Mouse (Mus musculus): Measurements from ENCODE around the gene Gpc4.

Gpc4 gene

GRCm38 (mm10) chrX:52164738-52165554, at the start of gene Gpc4:
TSS of gene Gpc4 (minus strand) at chrX:52165252.
- no peak for DNase-seq (ENCODE audit: low read depth)

GRCm38 (mm10) chrX:52212846-52213245, 47.8 kb upstream of the Gpc4 start:
- no peak for DNase-seq (ENCODE audit: low read depth)

- no peak for DNase-seq (ENCODE audit: low read depth)
Observed at GRCm38 (mm10) chrX:52199836-52200235, 34.8 kb upstream of the Gpc4 start.

GRCm38 (mm10) chrX:52193311-52193968, 28.4 kb upstream of the Gpc4 start:
- no peak for DNase-seq (ENCODE audit: low read depth)

GRCm38 (mm10) chrX:52189094-52189493, 24.0 kb upstream of the Gpc4 start:
- no peak for DNase-seq (ENCODE audit: low read depth)

GRCm38 (mm10) chrX:52183551-52184442, 18.7 kb upstream of the Gpc4 start:
- DNase-seq (ENCODE audit: low read depth): no peak

GRCm38 (mm10) chrX:52181401-52181800, 16.3 kb upstream of the Gpc4 start:
- DNase-seq (ENCODE audit: low read depth): no peak

- DNase-seq (ENCODE audit: low read depth): no peak
Observed at GRCm38 (mm10) chrX:52177067-52177466, 12.0 kb upstream of the Gpc4 start.

- no peak for DNase-seq (ENCODE audit: low read depth)
Observed at GRCm38 (mm10) chrX:52167519-52168244, 2.6 kb upstream of the Gpc4 start.

GRCm38 (mm10) chrX:52165555-52165938, 495 bp upstream of the Gpc4 start:
- DNase-seq (ENCODE audit: low read depth): no peak

- DNase-seq (ENCODE audit: low read depth): no peak
Observed at GRCm38 (mm10) chrX:52164134-52164737, 816 bp downstream of the Gpc4 start.

GRCm38 (mm10) chrX:52163418-52164133, 1.5 kb downstream of the Gpc4 start:
- DNase-seq (ENCODE audit: low read depth): no peak

- no peak for DNase-seq (ENCODE audit: low read depth)
Observed at GRCm38 (mm10) chrX:52162756-52163155, 2.3 kb downstream of the Gpc4 start.

- no peak for DNase-seq (ENCODE audit: low read depth)
Observed at GRCm38 (mm10) chrX:52162206-52162605, 2.8 kb downstream of the Gpc4 start.

GRCm38 (mm10) chrX:52159621-52160020, 5.4 kb downstream of the Gpc4 start:
- no peak for DNase-seq (ENCODE audit: low read depth)

- no peak for DNase-seq (ENCODE audit: low read depth)
Observed at GRCm38 (mm10) chrX:52155408-52155953, 9.6 kb downstream of the Gpc4 start.

GRCm38 (mm10) chrX:52154821-52155220, 10.2 kb downstream of the Gpc4 start:
- DNase-seq (ENCODE audit: low read depth): no peak

GRCm38 (mm10) chrX:52153451-52153850, 11.6 kb downstream of the Gpc4 start:
- no peak for DNase-seq (ENCODE audit: low read depth)

GRCm38 (mm10) chrX:52152961-52153360, 12.1 kb downstream of the Gpc4 start:
- no peak for DNase-seq (ENCODE audit: low read depth)

GRCm38 (mm10) chrX:52151555-52151954, 13.5 kb downstream of the Gpc4 start:
- DNase-seq (ENCODE audit: low read depth): no peak
